Mouse (Mus musculus) layer of hippocampus, adult 18-20 months (tissue): Measurements from ENCODE around the gene Zfp977. TPM values are rescaled to one million over a fixed set of nuclear protein-coding genes. Genes with fewer than 3 reads are reported as not detected.
"Not testable (repeated sequence)": the region's sequence is repeated elsewhere in the genome, so short reads cannot be mapped to it uniquely, and the experiment has no call there.

ENCODE experiments used
- DNase-seq, 2 experiments: peaks; one replicate each; pipeline ENCODE4 v3.0.0; 2022; ENCODE audit warnings: low spot score in 2 of 2
- long read RNA-seq: library from polyadenylated mRNA; stranded (forward); transcript quantifications from one replicate; pipeline ENCODE4 v2.0.0, GENCODE M21; 2021
- microRNA-seq, 2 experiments: library from miRNA; unstranded; fragments of <30 nt; microRNA quantifications; one replicate each; pipeline ENCODE4 v1.2.0; 2021
- total RNA-seq, 2 experiments: library from RNA; stranded (reverse); gene quantifications; 2 replicates each; pipeline ENCODE4 v1.2.3; 2021

Gene Zfp977
- 1 to 10 TPM; 1.8 to 2.8 TPM for total RNA-seq
- long read RNA-seq, partial matches to known transcripts: 0 of 2 reads
- long read RNA-seq, other reads (novel, unspliced or antisense): 2 of 2 reads

DNA sequence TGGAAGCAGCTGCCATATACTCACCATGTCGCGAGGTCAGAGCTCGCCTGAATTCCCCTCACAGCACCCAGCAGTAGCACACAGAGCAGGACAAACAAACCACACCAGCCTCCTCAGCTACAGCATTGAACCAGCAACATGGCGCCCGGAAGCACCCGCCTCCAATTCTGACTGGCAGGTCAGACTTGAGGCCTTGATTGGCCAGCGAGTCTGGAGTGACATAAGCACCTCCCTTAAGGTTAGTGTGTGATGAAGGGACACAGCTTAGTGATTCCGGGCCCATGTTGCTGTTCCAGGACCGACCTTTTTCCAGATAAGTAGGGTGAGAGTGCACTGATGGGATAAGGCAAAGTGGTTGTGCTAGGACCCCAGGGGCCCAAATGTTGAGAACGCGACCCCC, at the start of gene Zfp977:
Zfp977 (minus strand) TSS at position 135 of the 400 bp plus-strand sequence.
- not testable (repeated sequence) for DNase-seq

DNA sequence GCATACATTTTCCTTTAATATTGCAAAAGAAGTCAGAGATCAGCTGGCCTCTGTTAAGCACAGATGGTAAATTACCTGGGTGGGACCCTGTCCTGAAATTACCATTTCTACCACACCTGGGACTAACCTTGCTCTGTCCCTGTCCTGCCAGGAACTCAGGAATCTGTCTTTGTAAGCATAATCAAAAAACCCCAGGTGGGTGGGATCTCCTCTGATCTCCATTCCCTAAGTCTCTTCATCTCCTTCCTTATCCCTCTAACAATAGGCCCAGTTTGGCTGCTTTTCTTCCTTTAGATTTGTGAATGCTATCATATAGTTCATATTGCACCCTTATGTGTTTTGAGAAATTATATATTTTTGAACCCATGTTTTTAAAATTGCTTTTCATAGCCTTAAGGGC, 38.7 kb upstream of the Zfp977 start:
- DNase-seq: not testable (repeated sequence)

DNA sequence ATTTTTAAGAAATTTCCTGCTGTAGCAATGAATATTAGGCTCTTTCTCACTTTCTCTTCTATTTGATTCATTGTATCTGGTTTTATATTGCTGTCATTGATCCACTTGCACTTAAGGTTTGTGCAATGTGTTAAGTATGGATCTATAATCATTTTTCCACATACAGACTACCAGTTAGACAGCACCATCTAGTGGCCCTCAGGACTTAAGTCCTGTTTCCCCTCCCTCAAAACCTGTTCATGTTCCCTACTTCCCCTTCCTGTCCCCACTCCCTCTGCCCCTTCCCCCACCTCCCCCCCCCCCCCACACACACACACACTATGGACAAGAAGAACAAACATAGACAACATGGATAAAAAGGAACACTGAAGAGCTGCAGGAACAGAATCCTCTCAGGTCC, 3.3 kb upstream of the Zfp977 start:
- not testable (repeated sequence) for DNase-seq

DNA sequence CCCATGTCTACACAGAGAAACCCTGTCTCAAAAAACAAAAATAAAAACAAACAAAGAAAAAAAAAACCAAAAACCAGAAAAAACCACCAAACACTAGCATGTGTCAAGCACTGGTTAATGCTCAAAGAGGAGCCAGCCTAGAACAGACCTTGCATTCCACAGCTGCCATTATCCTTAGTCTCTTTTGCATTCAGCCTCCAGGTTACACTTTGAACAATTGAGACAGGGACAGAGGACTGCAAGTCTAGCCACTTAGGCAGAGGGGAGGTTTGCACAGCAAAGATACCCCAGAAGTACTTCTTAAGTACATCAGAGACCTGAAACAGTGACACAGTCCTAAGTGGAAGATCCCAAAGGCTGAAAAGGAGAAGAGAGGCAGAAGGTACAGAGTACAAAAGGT, 1.0 kb downstream of the Zfp977 start:
- not testable (repeated sequence) for DNase-seq

DNA sequence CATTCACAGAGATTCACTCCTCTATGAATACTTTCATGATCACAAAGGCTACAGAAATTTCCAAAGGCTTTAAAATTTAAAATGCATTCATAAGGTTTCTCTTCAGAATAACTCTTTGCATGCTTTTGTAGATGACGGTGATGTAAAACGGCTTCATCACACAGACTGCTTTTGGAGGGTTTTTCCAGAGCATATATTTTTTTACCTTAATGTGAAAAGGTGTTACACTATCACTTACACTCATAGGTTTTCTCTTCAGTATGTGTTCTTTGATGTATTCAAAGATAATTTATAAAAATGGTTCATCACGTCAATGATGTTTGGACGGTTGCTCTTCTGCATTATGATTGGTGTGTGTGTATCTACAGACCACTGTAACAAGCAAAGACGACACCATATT, 13.9 kb downstream of the Zfp977 start, which contains the start of gene Gm21028:
Gm21028 (minus strand) TSS at position 101 of the 400 bp plus-strand sequence.
- no peak for DNase-seq

DNA sequence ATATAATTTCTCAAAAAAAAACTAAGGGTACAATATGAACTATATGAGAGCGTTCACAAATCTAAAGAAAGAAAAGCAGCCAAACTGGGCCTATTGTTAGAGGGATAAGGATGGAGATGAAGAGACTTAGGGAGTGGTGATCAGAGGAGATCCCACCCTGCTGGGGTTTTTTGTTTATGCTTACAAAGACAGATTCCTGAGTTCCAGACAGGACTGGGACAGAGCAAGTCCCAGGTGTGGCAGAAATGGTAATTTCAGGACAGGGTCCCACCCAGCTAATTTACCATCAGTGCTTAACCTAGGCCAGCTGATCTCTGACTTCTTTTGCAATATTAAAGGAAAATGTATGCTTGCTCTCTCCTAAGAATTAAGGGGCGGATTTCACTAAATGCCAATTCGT, 40.6 kb downstream of the Zfp977 start:
- no peak for DNase-seq

Small RNAs within 50 kb of the gene (microRNA-seq; reads per million reads assigned to microRNA genes)
- gene Gm24938: 0 reads per million in 2 experiments

Other genes starting within 250 kb of the Zfp977 start
- gene 4933421I07Rik, start 144.4 kb downstream of the Zfp977 start, total RNA-seq: not detected
- 10 to 100 TPM; 19.0 to 20.8 TPM for gene Zfp141, start 86.8 kb downstream of the Zfp977 start, total RNA-seq
- gene Gm21028, start 14.0 kb downstream of the Zfp977 start, total RNA-seq: not detected
- gene Zfp976, start 50.0 kb upstream of the Zfp977 start, total RNA-seq: 1 to 10 TPM; 3.9 to 4.2 TPM
- 1 to 10 TPM; 7.0 to 7.6 TPM for gene Zfp975, start 100.2 kb upstream of the Zfp977 start, total RNA-seq
- not detected for gene Gm17067, start 134.5 kb upstream of the Zfp977 start, total RNA-seq
- gene Vmn2r62, start 201.0 kb upstream of the Zfp977 start, total RNA-seq: not detected